Mouse (Mus musculus) C2C12 (cell line): ENCODE measurements around the gene Gng7.

Experiments
- CEBPB ChIP-seq: IDR thresholded peaks from one replicate; pipeline ENCODE4 v1.6.1; 2011; ENCODE audit warnings: low read depth, mild to moderate bottlenecking, control low read depth, moderate library complexity
- CTCF ChIP-seq: IDR thresholded peaks from one replicate; pipeline ENCODE4 v1.5.1; 2011; ENCODE audit not compliant: control insufficient read depth, insufficient read depth, insufficient read length
- MYOD1 ChIP-seq: IDR thresholded peaks from one replicate; pipeline ENCODE4 v1.6.1; 2011; ENCODE audit warnings: low read depth; ENCODE audit not compliant: control insufficient read depth, insufficient read length

- TF ChIP-seq CTCF (peak; percentile 94), MYOD1 (no peak), CEBPB (no peak)
Observed at GRCm38 (mm10) chr10:80928586-80929298, 86.0 kb downstream of the Gng7 start.
